Mouse (Mus musculus) embryonic facial prominence, embryonic 14.5 days (tissue): ENCODE results near the gene Rps6ka1. TPM values are rescaled to one million over a fixed set of nuclear protein-coding genes. Genes with fewer than 3 reads are reported as not detected.
A peak's percentile ranks its signal among the peaks of the same experiment; 100 is the strongest.

Source experiments
- ATAC-seq: fragments of 200-750 bp; cut with Nextera tagmentation; 2 replicates; pipeline ENCODE4 v1.8.0; 2017; ENCODE audit warnings: low read depth, moderate number of reproducible peaks, moderate TSS enrichment
- DNase-seq: peaks from one replicate; pipeline ENCODE4 v3.0.0-alpha.2; 2015; ENCODE audit warnings: low spot score
- H3K27ac ChIP-seq: fragments of 300-500 bp; sonication (generic); replicated peaks from 2 replicates; pipeline ENCODE4 v1.5.1; 2014; ENCODE audit warnings: low read depth, mild to moderate bottlenecking, low read length, moderate library complexity
- H3K27me3 ChIP-seq: fragments of 300-500 bp; sonication (generic); replicated peaks from 2 replicates; pipeline ENCODE4 v1.6.1; 2014; ENCODE audit warnings: low read length; ENCODE audit not compliant: control insufficient read depth, insufficient read depth
- H3K36me3 ChIP-seq: fragments of 300-500 bp; sonication (generic); 2 replicates; pipeline ENCODE4 v1.6.1; 2014; ENCODE audit warnings: low read length, mixed read lengths; ENCODE audit not compliant: control insufficient read depth, insufficient read depth
- H3K4me1 ChIP-seq: fragments of 300-500 bp; sonication (generic); 2 replicates; pipeline ENCODE4 v1.6.1; 2014; ENCODE audit warnings: antibody characterized with exemption, low read length; ENCODE audit not compliant: control insufficient read depth, insufficient read depth
- H3K4me2 ChIP-seq: fragments of 300-500 bp; sonication (generic); 2 replicates; pipeline ENCODE4 v1.6.1; 2014; ENCODE audit warnings: low read depth, mild to moderate bottlenecking, low read length, moderate library complexity, mixed read lengths
- H3K4me3 ChIP-seq: fragments of 300-500 bp; sonication (generic); 2 replicates; pipeline ENCODE4 v1.5.1; 2014; ENCODE audit warnings: low read depth, mild to moderate bottlenecking, low read length
- H3K9ac ChIP-seq: fragments of 300-500 bp; sonication (generic); 2 replicates; pipeline ENCODE4 v1.6.1; 2014; ENCODE audit warnings: low read depth, mild to moderate bottlenecking, low read length, moderate library complexity, mixed read lengths
- H3K9me3 ChIP-seq: fragments of 300-500 bp; sonication (generic); 2 replicates; pipeline ENCODE4 v1.6.1; 2016; ENCODE audit warnings: low read length; ENCODE audit not compliant: control insufficient read depth
- WGBS: fragments of 180-500 bp; shearing (Covaris S2); extraction: QIAGEN DNeasy Blood & Tissue Kit; methylation state at CpG from one replicate; pipeline ENCODE4 v1.1.7; 2014; 5-methylcytosine and 5-hydroxymethylcytosine counted together
- polyA plus RNA-seq: library from polyadenylated mRNA; unstranded; fragments of >200 nt; fragmentation: Nextera tagmentation; extraction: Ambion mirVana; gene quantifications from 2 replicates; pipeline ENCODE4 v1.2.1, GENCODE M21; 2014

Gene Rps6ka1
- polyA plus RNA-seq, 1 experiment from 2014 or later, result 27.3 TPM

- no peaks in the 10 kb centered on the region for H3K9me3 ChIP-seq
- H3K9ac ChIP-seq, result no peak overlapping the region
- no peaks in the 10 kb centered on the region for H3K4me1 ChIP-seq
- no peaks in the 10 kb centered on the region for H3K27me3 ChIP-seq
- H3K4me2 ChIP-seq, result no peak overlapping the region
- WGBS, result 77% methylated on average over 17 of the region's 17 CpGs
- DNase-seq (no peak), ATAC-seq (no peak)
- peaks cover 22% of the 10 kb centered on the region; the same call in 1 of the 2 replicates for H3K36me3 ChIP-seq
- H3K4me3 ChIP-seq, result no peak overlapping the region
- H3K27ac ChIP-seq, result no peak overlapping the region
These were observed 13.4 kb downstream of the Rps6ka1 start for GRCm38 (mm10) chr4:133873926-133874864.

GRCm38 (mm10) chr4:133873431-133873851, 14.2 kb downstream of the Rps6ka1 start:
- peaks cover 23% of the 10 kb centered on the region; the same call in 1 of the 2 replicates for H3K36me3 ChIP-seq
- H3K4me1 ChIP-seq, result no peaks in the 10 kb centered on the region
- H3K4me2 ChIP-seq, result no peak overlapping the region
- no peak for DNase-seq
- WGBS, result 85% methylated on average over 4 of the region's 4 CpGs
- H3K9me3 ChIP-seq, result no peaks in the 10 kb centered on the region
- H3K27ac ChIP-seq, result no peak overlapping the region
- ATAC-seq, result no peak
- H3K4me3 ChIP-seq, result no peak overlapping the region
- H3K9ac ChIP-seq, result no peak overlapping the region
- no peaks in the 10 kb centered on the region for H3K27me3 ChIP-seq

- H3K4me2 ChIP-seq, result no peak overlapping the region
- H3K27ac ChIP-seq, result no peak overlapping the region
- no peak for ATAC-seq
- WGBS, result 75% methylated on average over 13 of the region's 15 CpGs
- H3K9ac ChIP-seq, result no peak overlapping the region
- H3K4me3 ChIP-seq, result no peak overlapping the region
- no peak for DNase-seq
- H3K9me3 ChIP-seq, result no peaks in the 10 kb centered on the region
- H3K4me1 ChIP-seq, result no peaks in the 10 kb centered on the region
- H3K27me3 ChIP-seq, result no peaks in the 10 kb centered on the region
- peaks cover 21% of the 10 kb centered on the region; the same call in 1 of the 2 replicates for H3K36me3 ChIP-seq
These were observed 14.7 kb downstream of the Rps6ka1 start for GRCm38 (mm10) chr4:133872812-133873300.

- Histone ChIP-seq H3K36me3 (peaks cover 20% of the 10 kb centered on the region; the same call in 1 of the 2 replicates), H3K4me3 (no peak overlapping the region), H3K27me3 (no peaks in the 10 kb centered on the region), H3K27ac (no peak overlapping the region), H3K4me1 (no peaks in the 10 kb centered on the region), H3K9ac (no peak overlapping the region), H3K9me3 (no peaks in the 10 kb centered on the region), H3K4me2 (no peak overlapping the region)
- DNase-seq, result no peak
- WGBS, result 89% methylated on average over 7 of the region's 7 CpGs
- no peak for ATAC-seq
These were observed 15.3 kb downstream of the Rps6ka1 start for GRCm38 (mm10) chr4:133872222-133872811.

- H3K4me2 ChIP-seq, result no peak overlapping the region
- H3K9ac ChIP-seq, result 0 out of 2 replicates have a peak overlapping the region, but pooled peaks have one; percentile 8
- DNase-seq (no peak), ATAC-seq (no peak)
- no peak overlapping the region for H3K4me3 ChIP-seq
- no peaks in the 10 kb centered on the region for H3K9me3 ChIP-seq
- peaks cover 44% of the 10 kb centered on the region for H3K36me3 ChIP-seq
- WGBS, result 63% methylated on average over 5 of the region's 5 CpGs
- peak overlapping the region; percentile 39; the same call in 1 of the 2 replicates for H3K27ac ChIP-seq
- no peaks in the 10 kb centered on the region for H3K27me3 ChIP-seq
- H3K4me1 ChIP-seq, result no peaks in the 10 kb centered on the region
These were observed 22.4 kb downstream of the Rps6ka1 start for GRCm38 (mm10) chr4:133865231-133865630.

- Histone ChIP-seq H3K4me3 (no peak overlapping the region), H3K9ac (0 out of 2 replicates have a peak overlapping the region, but pooled peaks have one; percentile 25), H3K4me2 (no peak overlapping the region), H3K9me3 (no peaks in the 10 kb centered on the region), H3K36me3 (peaks cover 48% of the 10 kb centered on the region), H3K4me1 (no peaks in the 10 kb centered on the region), H3K27me3 (no peaks in the 10 kb centered on the region), H3K27ac (peak overlapping the region; percentile 39; the same call in 1 of the 2 replicates)
- DNase-seq (no peak), ATAC-seq (peak; percentile 28; the same call in 1 of the 2 replicates)
- WGBS, result 53% methylated on average over 12 of the region's 13 CpGs
These were observed 23.1 kb downstream of the Rps6ka1 start for GRCm38 (mm10) chr4:133864380-133864981.

- Histone ChIP-seq H3K4me2 (no peak overlapping the region), H3K4me1 (no peaks in the 10 kb centered on the region), H3K27ac (no peak overlapping the region), H3K9ac (0 out of 2 replicates have a peak overlapping the region, but pooled peaks have one; percentile 25), H3K9me3 (no peaks in the 10 kb centered on the region), H3K27me3 (no peaks in the 10 kb centered on the region), H3K4me3 (no peak overlapping the region), H3K36me3 (peaks cover 48% of the 10 kb centered on the region)
- 64% methylated on average over 12 of the region's 12 CpGs for WGBS
- DNase-seq (no peak), ATAC-seq (no peak)
These were observed 23.7 kb downstream of the Rps6ka1 start for GRCm38 (mm10) chr4:133863795-133864379.

GRCm38 (mm10) chr4:133857527-133857926, 30.1 kb downstream of the Rps6ka1 start:
- ATAC-seq, result no peak
- no peaks in the 10 kb centered on the region for H3K27me3 ChIP-seq

More at GRCm38 (mm10) chr4:133857527-133857926, 30.1 kb downstream of the Rps6ka1 start:
- Histone ChIP-seq H3K4me3 (no peak overlapping the region), H3K4me1 (no peaks in the 10 kb centered on the region), H3K4me2 (no peak overlapping the region), H3K36me3 (peaks cover 34% of the 10 kb centered on the region), H3K9me3 (no peaks in the 10 kb centered on the region), H3K9ac (no peak overlapping the region), H3K27ac (no peak overlapping the region)
- WGBS, result 70% methylated on average over 4 of the region's 4 CpGs
- DNase-seq, result no peak
